Mouse (Mus musculus) embryonic facial prominence, embryonic 14.5 days (tissue): ENCODE results near the gene Sema4a. TPM values are rescaled to one million over a fixed set of nuclear protein-coding genes. Genes with fewer than 3 reads are reported as not detected.

ENCODE experiments used
- microRNA-seq: library from miRNA; unstranded; fragments of <30 nt; microRNA quantifications from one replicate; pipeline ENCODE4, GENCODE M21; 2016; ENCODE audit warnings: borderline number of aligned reads
- polyA plus RNA-seq: library from polyadenylated mRNA; unstranded; fragments of >200 nt; fragmentation: Nextera tagmentation; extraction: Ambion mirVana; gene quantifications from 2 replicates; pipeline ENCODE4 v1.2.1, GENCODE M21; 2014

Sema4a gene
- polyA plus RNA-seq, 1 experiment from 2014 or later = 9.5 TPM

Small RNA genes lying within 50 kb of the gene (microRNA-seq; reads per million reads assigned to microRNA genes)
- not detected for gene Mir7011

Other genes starting within 250 kb of the Sema4a start
- 4.1 and 7.6 TPM in 2 replicates for gene Rhbg, start 206.5 kb downstream of the Sema4a start, polyA plus RNA-seq
- not detected in 2 replicates for gene Gm38392, start 174.0 kb downstream of the Sema4a start, polyA plus RNA-seq
- 9.8 and 11.1 TPM in 2 replicates for gene Tsacc, start 164.2 kb downstream of the Sema4a start, polyA plus RNA-seq
- gene Cct3, start 164.1 kb downstream of the Sema4a start, polyA plus RNA-seq = 492 and 493 TPM in 2 replicates
- gene Glmp, start 136.2 kb downstream of the Sema4a start, polyA plus RNA-seq = 127 and 131 TPM in 2 replicates
- 9.9 and 12.7 TPM in 2 replicates for gene Tmem79, start 125.0 kb downstream of the Sema4a start, polyA plus RNA-seq
- gene Smg5, start 124.9 kb downstream of the Sema4a start, polyA plus RNA-seq = 31.3 and 33.6 TPM in 2 replicates
- 7.3 and 9.2 TPM in 2 replicates for gene Paqr6, start 96.6 kb downstream of the Sema4a start, polyA plus RNA-seq
- 1.5 and 4.6 TPM in 2 replicates for gene Bglap3, start 88.4 kb downstream of the Sema4a start, polyA plus RNA-seq
- 6.5 and 27.0 TPM in 2 replicates for gene Bglap2, start 82.5 kb downstream of the Sema4a start, polyA plus RNA-seq
- 7.9 and 33.0 TPM in 2 replicates for gene Bglap, start 76.7 kb downstream of the Sema4a start, polyA plus RNA-seq
- 87.0 and 99.7 TPM in 2 replicates for gene Pmf1, start 50.9 kb downstream of the Sema4a start, polyA plus RNA-seq
- gene Slc25a44, start 36.0 kb downstream of the Sema4a start, polyA plus RNA-seq = 18.1 and 21.4 TPM in 2 replicates
- gene Lmna, start 48.8 kb upstream of the Sema4a start, polyA plus RNA-seq = 426 and 482 TPM in 2 replicates
- 21.5 and 24.7 TPM in 2 replicates for gene Mex3a, start 71.2 kb upstream of the Sema4a start, polyA plus RNA-seq
- 33.8 and 38.0 TPM in 2 replicates for gene Rab25, start 87.1 kb upstream of the Sema4a start, polyA plus RNA-seq
- 97.9 and 107 TPM in 2 replicates for gene Lamtor2, start 91.9 kb upstream of the Sema4a start, polyA plus RNA-seq
- gene Ubqln4, start 92.6 kb upstream of the Sema4a start, polyA plus RNA-seq = 46.3 and 50.0 TPM in 2 replicates
- 289 and 337 TPM in 2 replicates for gene Ssr2, start 114.7 kb upstream of the Sema4a start, polyA plus RNA-seq
- gene Arhgef2, start 144.8 kb upstream of the Sema4a start, polyA plus RNA-seq = 88.0 and 88.7 TPM in 2 replicates
- 0.18 TPM in 1 of 2 replicates, not detected in the other for gene Rxfp4, start 192.0 kb upstream of the Sema4a start, polyA plus RNA-seq
- gene Khdc4, start 224.6 kb upstream of the Sema4a start, polyA plus RNA-seq = 66.4 and 70.3 TPM in 2 replicates